Mouse (Mus musculus) heart, embryonic 11.5 days (tissue): Measurements from ENCODE around the gene Mib2. TPM values are rescaled to one million over a fixed set of nuclear protein-coding genes. Genes with fewer than 3 reads are reported as not detected.
A peak's percentile ranks its signal among the peaks of the same experiment; 100 is the strongest.
"Not testable (repeated sequence)": the region's sequence is repeated elsewhere in the genome, so short reads cannot be mapped to it uniquely, and the experiment has no call there.

Source experiments
- ATAC-seq: fragments of 200-750 bp; cut with Nextera tagmentation; replicated peaks from 2 replicates; pipeline ENCODE4 v1.8.0; 2017; ENCODE audit warnings: moderate library complexity; ENCODE audit not compliant: insufficient number of reproducible peaks, low FRiP score, low TSS enrichment
- H3K27ac ChIP-seq: fragments of 300-500 bp; sonication (generic); 2 replicates; pipeline ENCODE4 v1.5.1; 2014; ENCODE audit warnings: mild to moderate bottlenecking, low read depth, low read length
- H3K27me3 ChIP-seq: fragments of 300-500 bp; sonication (generic); 2 replicates; pipeline ENCODE4 v1.6.1; 2014; ENCODE audit warnings: mild to moderate bottlenecking, low read length, mixed read lengths; ENCODE audit not compliant: control insufficient read depth, insufficient read depth
- H3K36me3 ChIP-seq: fragments of 300-500 bp; sonication (generic); 2 replicates; pipeline ENCODE4 v1.6.1; 2014; ENCODE audit warnings: mild to moderate bottlenecking, low read length, moderate library complexity, mixed read lengths; ENCODE audit not compliant: control insufficient read depth, insufficient read depth
- H3K4me1 ChIP-seq: fragments of 300-500 bp; sonication (generic); 2 replicates; pipeline ENCODE4 v1.6.1; 2014; ENCODE audit warnings: low read length; ENCODE audit not compliant: control insufficient read depth, insufficient read depth
- H3K4me2 ChIP-seq: fragments of 300-500 bp; sonication (generic); 2 replicates; pipeline ENCODE4 v1.6.1; 2014; ENCODE audit warnings: mild to moderate bottlenecking, moderate library complexity
- H3K4me3 ChIP-seq: fragments of 300-500 bp; sonication (generic); 2 replicates; pipeline ENCODE4 v1.5.1; 2014; ENCODE audit warnings: low read depth, low read length
- H3K9ac ChIP-seq: fragments of 300-500 bp; sonication (generic); 2 replicates; pipeline ENCODE4 v1.6.1; 2014; ENCODE audit warnings: mild to moderate bottlenecking, low read depth, low read length, moderate library complexity
- H3K9me3 ChIP-seq: fragments of 300-500 bp; sonication (generic); replicated peaks from 2 replicates; pipeline ENCODE4 v1.6.1; 2016; ENCODE audit warnings: low read length; ENCODE audit not compliant: control insufficient read depth
- WGBS: fragments of 180-500 bp; shearing (Covaris S2); extraction: QIAGEN DNeasy Blood & Tissue Kit; methylation state at CpG from one replicate; pipeline ENCODE4 v1.1.7; 2014; ENCODE audit not compliant: insufficient replicate concordance; 5-methylcytosine and 5-hydroxymethylcytosine counted together
- polyA plus RNA-seq: library from polyadenylated mRNA; unstranded; fragments of >200 nt; fragmentation: Nextera tagmentation; extraction: Ambion mirVana; gene quantifications from 2 replicates; pipeline ENCODE4 v1.2.1, GENCODE M21; 2014

Mib2 gene
- polyA plus RNA-seq, 1 experiment from 2014 or later = 8.9 TPM

GRCm38 (mm10) chr4:155683670-155684277, 14.8 kb upstream of the Mib2 start:
- not testable (repeated sequence) for H3K9ac ChIP-seq, H3K4me3 ChIP-seq, H3K27me3 ChIP-seq, H3K4me1 ChIP-seq, H3K4me2 ChIP-seq, H3K9me3 ChIP-seq, H3K36me3 ChIP-seq, H3K27ac ChIP-seq, ATAC-seq
- 83% methylated on average over 16 of the region's 19 CpGs for WGBS

DNA sequence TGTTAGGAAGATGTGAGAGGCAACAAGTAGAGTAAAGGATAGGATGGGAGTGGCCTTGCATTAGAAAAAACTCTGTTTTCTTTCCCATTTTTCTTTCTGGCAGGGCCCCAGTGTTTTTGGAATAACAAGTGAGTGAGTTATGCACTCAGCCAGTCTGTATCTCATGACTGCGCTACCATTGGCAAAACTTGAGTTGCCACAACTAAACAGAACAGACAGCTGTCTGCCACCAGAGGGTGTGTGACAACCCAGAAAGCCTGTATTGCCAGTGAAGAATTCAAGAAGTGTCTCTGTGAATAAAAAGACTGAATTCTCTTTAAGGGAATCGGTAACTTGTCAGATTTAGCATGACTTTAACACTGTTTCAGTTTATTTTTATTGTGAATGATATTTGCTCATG, 7.0 kb upstream of the Mib2 start:
- no peak overlapping the region for H3K4me3 ChIP-seq
- 79% methylated on average over 2 of the region's 2 CpGs for WGBS

DNA sequence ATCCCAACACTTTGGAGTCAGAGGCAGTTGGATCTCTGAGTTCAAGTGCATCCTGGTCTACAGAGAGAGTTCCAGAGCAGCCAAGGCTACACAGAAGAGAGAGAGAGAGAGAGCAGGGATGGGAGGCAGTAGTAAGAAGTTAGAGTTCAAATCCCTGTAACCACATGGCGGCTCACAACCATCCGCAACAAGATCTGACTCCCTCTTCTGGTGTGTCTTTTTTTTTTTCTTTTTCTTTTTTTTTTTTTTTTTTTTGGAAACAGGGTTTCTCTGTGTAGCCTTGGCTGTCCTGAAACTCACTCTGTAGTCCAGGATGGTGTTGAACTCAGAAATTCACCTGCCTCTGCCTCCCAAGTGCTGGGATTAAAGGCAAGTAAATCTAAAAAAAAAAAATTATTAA, 3.1 kb upstream of the Mib2 start:
- Histone ChIP-seq H3K4me3 (no peak overlapping the region), H3K9me3 (no peaks in the 10 kb centered on the region), H3K9ac (no peak overlapping the region), H3K27me3 (no peaks in the 10 kb centered on the region), H3K27ac (no peak overlapping the region), H3K4me1 (peaks cover 6% of the 10 kb centered on the region), H3K36me3 (no peaks in the 10 kb centered on the region), H3K4me2 (no peak overlapping the region)
- ATAC-seq = no peak
- WGBS = 53% methylated on average over 2 of the region's 2 CpGs

More for the DNA sequence above, 7.0 kb upstream of the Mib2 start:
- H3K4me2 ChIP-seq = no peak overlapping the region
- H3K4me1 ChIP-seq = no peaks in the 10 kb centered on the region
- H3K9me3 ChIP-seq = no peaks in the 10 kb centered on the region
- no peaks in the 10 kb centered on the region for H3K36me3 ChIP-seq
- no peak for ATAC-seq
- no peak overlapping the region for H3K9ac ChIP-seq
- no peak overlapping the region for H3K27ac ChIP-seq
- no peaks in the 10 kb centered on the region for H3K27me3 ChIP-seq

DNA sequence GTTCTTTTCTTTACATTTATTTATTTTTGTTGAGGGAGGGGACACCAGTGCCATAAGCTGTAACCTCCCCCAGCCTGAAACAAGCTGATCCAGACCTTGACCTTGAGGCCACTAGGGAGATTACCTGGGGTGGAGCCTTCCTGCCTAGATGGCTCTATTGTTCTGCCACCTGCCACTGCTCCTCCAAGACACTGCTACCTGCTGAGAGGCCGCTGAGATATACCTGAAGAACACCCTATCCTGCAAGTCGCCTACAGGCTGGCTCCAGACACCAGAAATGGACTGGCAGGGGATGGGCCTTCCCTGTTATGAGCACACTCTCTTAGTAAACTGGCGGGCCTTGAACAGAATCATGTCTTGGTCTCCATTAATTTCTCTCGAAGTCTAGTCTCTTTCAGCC, 1.2 kb upstream of the Mib2 start:
- not testable (repeated sequence) for H3K4me2 ChIP-seq, H3K36me3 ChIP-seq, H3K9ac ChIP-seq, ATAC-seq, H3K4me3 ChIP-seq, H3K4me1 ChIP-seq, H3K27ac ChIP-seq, H3K27me3 ChIP-seq, H3K9me3 ChIP-seq
- 62% methylated on average over 4 of the region's 4 CpGs for WGBS

GRCm38 (mm10) chr4:155669598-155670075, 639 bp upstream of the Mib2 start:
- Histone ChIP-seq H3K4me1 (peaks cover 6% of the 10 kb centered on the region), H3K36me3 (no peaks in the 10 kb centered on the region), H3K9ac (0 out of 2 replicates have a peak overlapping the region, but pooled peaks have one; percentile 22), H3K4me3 (peak overlapping the region; percentile 74), H3K4me2 (peak overlapping the region; percentile 97), H3K9me3 (no peaks in the 10 kb centered on the region), H3K27me3 (no peaks in the 10 kb centered on the region), H3K27ac (no peak overlapping the region)
- 4% methylated on average over 8 of the region's 8 CpGs for WGBS
- ATAC-seq = peak; percentile 8; the same call in 1 of the 2 replicates

- Histone ChIP-seq H3K27ac (no peak overlapping the region), H3K36me3 (no peaks in the 10 kb centered on the region)
Measured at GRCm38 (mm10) chr4:155666903-155667302, 2.1 kb downstream of the Mib2 start.

GRCm38 (mm10) chr4:155660641-155661040, 8.4 kb downstream of the Mib2 start:
- ATAC-seq = no peak
- H3K36me3 ChIP-seq = 0 out of 2 replicates have a peak, but pooled peaks cover 4% of the 10 kb centered on the region

More at GRCm38 (mm10) chr4:155666903-155667302, 2.1 kb downstream of the Mib2 start:
- no peaks in the 10 kb centered on the region for H3K27me3 ChIP-seq
- H3K9me3 ChIP-seq = no peaks in the 10 kb centered on the region
- ATAC-seq = no peak
- no peak overlapping the region for H3K9ac ChIP-seq
- no peak overlapping the region for H3K4me3 ChIP-seq
- H3K4me1 ChIP-seq = peaks cover 6% of the 10 kb centered on the region
- no peak overlapping the region for H3K4me2 ChIP-seq

GRCm38 (mm10) chr4:155658961-155659360, 10.0 kb downstream of the Mib2 start:
- no peaks in the 10 kb centered on the region for H3K9me3 ChIP-seq
- H3K4me1 ChIP-seq = peaks cover 20% of the 10 kb centered on the region
- no peak overlapping the region for H3K9ac ChIP-seq
- no peak for ATAC-seq
- H3K27ac ChIP-seq = no peak overlapping the region
- WGBS = 87% methylated on average over 10 of the region's 10 CpGs
- 0 out of 2 replicates have a peak, but pooled peaks cover 4% of the 10 kb centered on the region for H3K36me3 ChIP-seq
- H3K4me2 ChIP-seq = no peak overlapping the region
- no peak overlapping the region for H3K4me3 ChIP-seq
- peaks cover 19% of the 10 kb centered on the region for H3K27me3 ChIP-seq

More at GRCm38 (mm10) chr4:155660641-155661040, 8.4 kb downstream of the Mib2 start:
- Histone ChIP-seq H3K27ac (no peak overlapping the region), H3K4me2 (no peak overlapping the region), H3K9ac (no peak overlapping the region), H3K4me3 (no peak overlapping the region), H3K4me1 (peaks cover 5% of the 10 kb centered on the region; the same call in 1 of the 2 replicates), H3K27me3 (peaks cover 7% of the 10 kb centered on the region), H3K9me3 (no peaks in the 10 kb centered on the region)
- WGBS = 72% methylated on average over 12 of the region's 12 CpGs

DNA sequence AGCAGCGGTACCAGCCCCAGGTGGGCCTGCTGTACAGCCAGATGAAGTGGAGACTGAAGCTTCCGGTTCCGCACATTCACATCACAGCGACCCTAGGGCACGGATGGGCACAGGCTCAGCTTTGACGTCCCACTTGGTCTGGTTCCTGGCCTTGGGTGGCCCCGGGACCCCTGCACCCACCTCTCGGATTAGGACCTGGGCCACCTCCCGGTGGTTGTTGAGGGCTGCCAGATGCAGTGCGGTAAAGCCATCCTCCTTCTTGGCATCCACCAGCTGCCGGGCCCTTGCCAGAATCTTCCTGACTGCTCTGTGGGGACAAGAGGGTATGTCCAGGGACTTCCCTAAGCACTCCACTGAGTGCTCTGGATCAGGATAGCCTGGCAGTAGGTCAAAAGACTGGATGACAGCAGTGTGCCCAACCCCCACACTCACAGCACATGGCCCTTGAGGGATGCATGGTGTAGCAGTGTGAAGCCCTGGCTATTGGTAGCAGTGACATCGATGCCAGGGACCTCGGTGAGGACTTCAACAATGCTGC, 12.7 kb downstream of the Mib2 start:
- peaks cover 30% of the 10 kb centered on the region for H3K27me3 ChIP-seq
- no peak overlapping the region for H3K4me3 ChIP-seq
- H3K4me1 ChIP-seq = peaks cover 37% of the 10 kb centered on the region
- H3K9ac ChIP-seq = no peak overlapping the region
- 83% methylated on average over 13 of the region's 13 CpGs for WGBS
- no peak overlapping the region for H3K27ac ChIP-seq
- H3K9me3 ChIP-seq = no peaks in the 10 kb centered on the region
- no peak overlapping the region for H3K4me2 ChIP-seq
- 0 out of 2 replicates have a peak, but pooled peaks cover 4% of the 10 kb centered on the region for H3K36me3 ChIP-seq
- ATAC-seq = no peak
